Mouse (Mus musculus) colon, adult 2 months (tissue): Measurements from ENCODE around the gene Olfr1204. TPM values are rescaled to one million over a fixed set of nuclear protein-coding genes. Genes with fewer than 3 reads are reported as not detected.

ENCODE experiments used
- polyA plus RNA-seq: library from polyadenylated mRNA; depleted of rRNA; stranded (reverse); fragments of >200 nt; gene quantifications from 2 replicates; pipeline ENCODE4 v1.2.3, GENCODE M21; 2012; rRNA removed

The Olfr1204 gene
- polyA plus RNA-seq: not detected in 2 replicates

GRCm38 (mm10) chr2:88848992-88849391, at the start of gene Olfr1204:
Olfr1204 (plus strand) TSS chr2:88849292.

GRCm38 (mm10) chr2:88814196-88814595, 34.9 kb upstream of the Olfr1204 start, which contains the start of gene Olfr1202:
Olfr1202 (plus strand) TSS chr2:88814496.

GRCm38 (mm10) chr2:88829437-88829836, 19.7 kb upstream of the Olfr1204 start, which contains the start of gene Olfr1205:
Olfr1205 (plus strand) TSS chr2:88829737.

GRCm38 (mm10) chr2:88862931-88863330, 13.8 kb downstream of the Olfr1204 start, which contains the start of gene Olfr1206:
Olfr1206 (plus strand) TSS chr2:88863231.

GRCm38 (mm10) chr2:88902211-88902610, 53.1 kb downstream of the Olfr1204 start, which contains the start of gene Olfr1208:
Olfr1208 (minus strand) TSS chr2:88902311.

Other genes with a start within 250 kb of the Olfr1204 start
- gene Olfr1191-ps1, start 208.8 kb upstream of the Olfr1204 start, polyA plus RNA-seq: not detected in 2 replicates
- not detected in 2 replicates for gene Olfr1192-ps1, start 200.8 kb upstream of the Olfr1204 start, polyA plus RNA-seq
- gene Olfr1193, start 173.7 kb upstream of the Olfr1204 start, polyA plus RNA-seq: not detected in 2 replicates
- gene Olfr1195, start 160.1 kb upstream of the Olfr1204 start, polyA plus RNA-seq: not detected in 2 replicates
- gene Olfr1196, start 144.7 kb upstream of the Olfr1204 start, polyA plus RNA-seq: not detected in 2 replicates
- gene Olfr1197, start 116.9 kb upstream of the Olfr1204 start, polyA plus RNA-seq: not detected in 2 replicates
- gene Olfr1198, start 97.9 kb upstream of the Olfr1204 start, polyA plus RNA-seq: not detected in 2 replicates
- not detected in 2 replicates for gene Olfr1199, start 88.8 kb upstream of the Olfr1204 start, polyA plus RNA-seq
- not detected in 2 replicates for gene Olfr1200, start 78.8 kb upstream of the Olfr1204 start, polyA plus RNA-seq
- not detected in 2 replicates for gene Olfr1201, start 56.3 kb upstream of the Olfr1204 start, polyA plus RNA-seq
- not detected in 2 replicates for gene Olfr1202, start 34.8 kb upstream of the Olfr1204 start, polyA plus RNA-seq
- not detected in 2 replicates for gene Olfr1205, start 19.6 kb upstream of the Olfr1204 start, polyA plus RNA-seq
- gene Olfr1206, start 13.9 kb downstream of the Olfr1204 start, polyA plus RNA-seq: not detected in 2 replicates
- gene Olfr1208, start 53.0 kb downstream of the Olfr1204 start, polyA plus RNA-seq: not detected in 2 replicates
- not detected in 2 replicates for gene Olfr1209, start 65.9 kb downstream of the Olfr1204 start, polyA plus RNA-seq
- gene Olfr1211, start 88.8 kb downstream of the Olfr1204 start, polyA plus RNA-seq: not detected in 2 replicates
- gene Olfr1212, start 104.7 kb downstream of the Olfr1204 start, polyA plus RNA-seq: not detected in 2 replicates
- not detected in 2 replicates for gene Gm13762, start 131.0 kb downstream of the Olfr1204 start, polyA plus RNA-seq
- not detected in 2 replicates for gene Olfr1214, start 143.4 kb downstream of the Olfr1204 start, polyA plus RNA-seq
- gene Olfr1215, start 157.7 kb downstream of the Olfr1204 start, polyA plus RNA-seq: not detected in 2 replicates
- gene Olfr1216, start 169.0 kb downstream of the Olfr1204 start, polyA plus RNA-seq: not detected in 2 replicates
- gene Olfr1217, start 182.8 kb downstream of the Olfr1204 start, polyA plus RNA-seq: not detected in 2 replicates
- not detected in 2 replicates for gene Olfr1218, start 211.9 kb downstream of the Olfr1204 start, polyA plus RNA-seq
- not detected in 2 replicates for gene Olfr1219, start 234.2 kb downstream of the Olfr1204 start, polyA plus RNA-seq